Mouse (Mus musculus) spleen, postnatal 36 days (tissue): ENCODE data around the gene Dip2c.

Experiments
- DNase-seq, 2 experiments: peaks; one replicate each; pipeline ENCODE4 v3.0.0; 2022; ENCODE audit warnings: low spot score in 2 of 2, mixed read lengths in 1 of 2

The Dip2c gene

DNA sequence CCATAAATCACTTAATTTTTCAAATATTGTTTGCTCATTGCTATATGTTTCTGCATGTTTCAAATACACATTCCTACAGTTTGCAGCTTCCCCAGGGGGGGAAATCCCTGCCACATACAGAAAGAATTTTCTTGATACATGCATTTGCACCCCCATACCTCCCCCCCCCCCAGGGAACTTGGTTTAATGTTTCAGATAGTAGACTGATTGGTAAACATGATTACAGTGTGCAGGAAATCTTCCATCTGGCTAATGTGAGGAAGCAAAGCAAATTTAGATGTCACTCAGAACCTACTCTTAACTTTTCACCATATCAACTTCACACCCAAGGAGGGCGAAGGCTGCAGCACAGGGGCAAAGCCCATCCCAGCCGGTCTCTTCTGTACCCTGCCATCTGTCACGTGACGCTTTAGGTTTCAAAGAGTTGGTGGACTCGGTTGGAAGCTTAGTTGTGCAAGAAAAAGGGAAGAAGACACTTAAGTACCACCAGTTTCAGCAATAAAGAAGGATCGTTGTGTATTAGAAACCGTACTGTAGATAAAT is 391.7 kb downstream of the Dip2c start:
- DNase-seq, result no peak

DNA sequence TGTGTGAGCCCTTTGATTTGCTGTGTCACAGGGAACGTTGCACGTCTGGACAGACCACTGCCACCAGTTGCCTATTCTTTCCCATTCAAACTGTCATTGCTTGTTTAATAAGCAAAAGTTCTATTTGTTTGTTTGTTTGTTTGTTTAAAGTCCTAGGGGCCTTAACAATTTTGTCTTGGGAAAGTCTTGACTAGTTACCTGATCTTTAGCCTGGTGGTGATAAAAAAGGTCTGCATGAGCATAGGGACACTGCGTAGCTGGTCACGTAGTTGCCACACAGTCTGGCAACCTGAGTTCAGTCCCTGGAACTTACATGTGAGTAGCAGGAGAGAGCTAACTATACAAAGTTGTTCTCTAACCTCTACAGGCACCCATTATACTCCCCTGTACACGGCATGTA is 392.9 kb downstream of the Dip2c start:
- DNase-seq, result no peak

DNA sequence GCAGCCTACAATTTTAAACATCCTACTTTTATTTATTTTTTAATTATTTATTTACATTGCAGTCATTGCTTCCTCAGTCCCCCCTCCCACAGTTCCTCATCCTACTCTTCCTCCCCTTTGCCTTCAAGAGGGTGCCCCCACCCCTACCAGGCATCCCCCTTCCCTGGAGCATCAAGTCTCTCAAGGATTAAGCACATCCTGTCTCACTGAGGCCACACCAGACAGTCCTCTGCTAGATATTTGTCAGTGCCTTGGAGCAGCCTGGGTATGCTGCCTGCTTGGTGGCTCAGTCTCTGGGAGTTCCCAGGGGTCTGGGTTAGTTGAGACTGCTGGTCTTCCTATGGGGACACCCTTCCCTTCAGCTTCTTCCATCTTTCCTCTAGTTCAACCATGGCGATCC is 397.8 kb downstream of the Dip2c start:
- DNase-seq, result no peak

DNA sequence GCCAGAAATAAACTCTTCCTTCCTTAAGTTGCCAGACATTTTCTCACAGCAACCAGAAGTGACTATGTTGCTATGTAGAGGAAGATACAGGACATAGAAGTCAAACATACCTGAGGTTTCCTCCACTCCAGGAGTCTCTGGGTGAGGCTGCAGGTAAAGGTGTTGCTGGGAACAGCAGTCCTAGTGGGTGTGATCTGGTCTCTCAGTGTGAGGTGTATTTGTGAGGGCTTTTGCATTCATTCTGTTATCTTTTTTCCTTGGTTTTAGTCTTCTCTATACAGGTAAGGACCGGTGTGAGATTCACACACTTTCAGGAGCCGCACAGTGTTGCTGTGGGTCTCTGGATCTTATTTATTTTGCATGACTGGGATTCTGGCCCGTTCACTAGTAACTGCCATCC is 405.2 kb downstream of the Dip2c start:
- DNase-seq, result no peak

DNA sequence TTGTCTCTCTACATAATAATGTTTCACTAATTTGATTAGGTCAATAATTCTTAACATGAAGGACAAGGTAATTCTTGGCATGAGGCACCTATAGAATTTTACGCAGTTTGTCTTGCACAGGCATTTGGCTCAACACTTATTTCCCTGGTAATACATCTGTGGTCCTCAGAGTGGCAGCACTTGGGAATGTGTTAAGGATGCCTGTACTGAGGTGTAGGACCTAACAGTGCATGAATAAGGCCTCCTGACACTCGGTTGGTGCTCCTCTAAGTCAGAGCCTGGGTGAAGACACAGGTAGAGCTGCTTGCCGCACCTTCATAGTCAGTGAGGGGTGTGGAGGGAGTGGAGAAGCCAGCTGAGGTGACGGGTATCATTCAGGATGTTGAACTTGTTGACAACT is 407.0 kb downstream of the Dip2c start:
- DNase-seq, result no peak

DNA sequence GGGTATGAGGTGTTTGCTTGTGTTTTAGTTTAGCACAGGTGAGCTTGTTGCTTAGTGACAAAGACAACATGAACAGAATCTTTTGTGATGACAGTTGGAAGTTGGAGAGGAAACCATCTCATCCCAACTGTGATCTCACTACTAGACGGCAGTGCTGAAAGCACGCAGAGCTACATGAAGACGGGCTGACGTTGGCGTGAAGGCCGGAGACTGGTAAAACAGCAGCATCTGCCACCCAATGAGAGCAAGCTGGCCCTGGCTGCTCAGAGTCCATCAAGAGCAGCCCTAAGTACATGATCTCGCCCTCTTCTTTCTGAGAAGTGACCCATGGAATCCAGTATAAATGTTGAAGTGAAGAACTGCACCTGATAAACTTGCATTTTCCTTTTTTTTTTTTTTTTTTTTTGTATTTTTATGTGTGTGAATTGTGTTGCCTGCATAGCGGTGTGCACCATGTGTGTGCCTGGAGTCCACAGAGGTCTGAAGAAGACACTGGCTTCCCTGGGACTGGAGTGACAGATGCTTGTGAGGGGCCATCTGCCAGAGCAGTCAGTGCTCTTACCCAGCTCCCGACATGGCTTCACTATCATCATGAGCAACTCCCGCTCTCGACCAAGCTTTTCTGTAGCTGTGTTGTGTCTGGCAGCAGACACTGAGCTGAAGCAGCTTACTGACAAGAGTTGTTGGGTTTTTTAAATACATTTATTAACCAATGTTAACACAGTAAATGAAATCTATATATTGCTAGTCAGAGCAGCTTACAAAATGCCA is 408.0 kb downstream of the Dip2c start:
- no peak for DNase-seq

DNA sequence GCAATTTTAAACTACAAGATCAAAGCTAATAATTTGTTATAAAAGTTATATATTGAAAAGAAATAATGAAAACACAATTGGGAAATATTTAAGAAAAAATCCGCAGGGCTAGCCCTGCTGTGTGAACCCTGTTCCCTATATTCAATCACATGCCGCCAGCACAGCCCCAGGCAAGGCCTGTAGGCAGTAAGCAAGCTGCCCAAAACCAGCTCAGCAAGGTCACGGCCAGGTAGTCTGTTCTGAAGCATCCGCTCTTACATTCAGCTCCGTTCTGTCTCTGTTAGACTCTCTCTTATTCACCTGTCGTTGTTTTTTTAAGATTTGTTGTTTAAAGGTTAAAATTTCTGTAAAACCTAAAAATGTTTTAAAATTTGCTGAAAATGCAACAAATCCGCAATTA is 409.9 kb downstream of the Dip2c start:
- no peak for DNase-seq

DNA sequence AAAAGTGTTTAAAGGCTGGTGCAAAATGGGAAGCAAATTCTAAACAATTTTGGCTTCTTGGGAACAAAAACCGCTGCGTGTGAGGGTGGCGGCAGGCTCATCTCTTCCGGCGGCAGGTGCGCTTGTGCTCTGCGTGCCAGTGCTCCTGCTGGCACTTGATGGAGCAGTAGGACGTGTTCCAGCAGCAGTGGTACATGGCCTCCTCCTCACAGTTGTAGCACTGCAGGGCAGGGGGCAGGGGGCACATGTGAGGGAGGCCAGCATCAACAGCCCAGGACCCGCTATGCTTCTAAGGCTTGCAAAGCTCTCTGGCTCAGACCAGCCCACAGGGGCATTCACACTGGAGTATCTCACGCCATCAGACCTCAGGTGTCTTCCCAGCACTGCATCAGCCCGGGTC is 410.4 kb downstream of the Dip2c start:
- no peak for DNase-seq

DNA sequence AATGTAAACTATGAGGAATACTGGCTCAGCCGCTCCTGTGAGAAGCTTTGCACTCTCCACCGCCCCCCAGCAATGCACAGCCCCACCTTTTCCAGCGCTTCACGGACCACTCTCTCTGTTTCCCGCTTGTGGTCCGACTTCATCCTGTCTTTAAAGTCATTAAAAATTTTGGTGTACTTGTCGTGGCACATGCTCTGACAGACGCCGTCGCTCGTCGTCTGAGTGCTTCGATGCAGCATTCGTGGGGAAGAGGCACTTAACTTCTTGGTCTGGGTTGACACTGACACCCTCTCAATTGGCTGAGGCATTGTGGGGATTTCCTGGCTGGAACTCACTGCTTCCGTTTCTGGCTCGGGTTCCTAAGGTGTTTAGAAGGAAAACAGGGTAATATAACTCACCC is 413.0 kb downstream of the Dip2c start:
- no peak for DNase-seq

DNA sequence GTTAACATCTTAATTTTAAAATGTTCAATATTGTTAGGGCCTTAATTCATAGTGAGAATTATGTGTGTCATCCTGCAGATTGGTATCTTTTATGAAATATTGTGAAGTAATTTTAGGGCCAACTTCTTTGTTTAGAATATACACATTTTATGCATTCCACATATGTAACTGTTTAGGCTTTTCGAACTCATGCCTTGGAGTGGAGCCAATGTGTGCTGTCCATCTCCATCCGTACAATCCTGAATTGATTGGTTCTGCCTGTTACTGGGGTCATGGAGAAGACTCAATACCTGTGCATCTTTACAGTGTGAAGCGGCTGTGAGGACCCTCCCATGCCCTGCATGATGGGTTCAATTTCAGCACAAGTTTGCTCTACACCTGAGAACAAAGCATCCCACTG is 416.5 kb downstream of the Dip2c start:
- no peak for DNase-seq

DNA sequence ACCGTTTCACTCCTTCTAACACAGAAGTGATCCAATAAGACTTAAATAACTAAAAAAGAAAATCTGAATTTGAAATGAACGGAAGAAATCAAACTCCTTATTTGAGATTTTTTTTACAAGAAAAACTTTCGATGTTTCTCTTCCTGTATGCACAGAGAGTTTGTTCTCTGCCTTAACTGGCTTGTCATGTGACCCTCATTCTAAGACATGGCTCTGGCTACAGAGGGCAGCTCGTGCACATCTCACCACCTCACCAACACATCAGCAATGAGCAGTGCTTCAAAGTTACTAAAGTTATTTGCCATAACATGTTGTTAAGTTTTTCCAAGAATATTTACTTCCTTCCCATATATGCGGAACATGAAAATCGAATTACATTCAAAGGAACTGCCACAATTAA is 418.3 kb downstream of the Dip2c start:
- DNase-seq, result no peak

DNA sequence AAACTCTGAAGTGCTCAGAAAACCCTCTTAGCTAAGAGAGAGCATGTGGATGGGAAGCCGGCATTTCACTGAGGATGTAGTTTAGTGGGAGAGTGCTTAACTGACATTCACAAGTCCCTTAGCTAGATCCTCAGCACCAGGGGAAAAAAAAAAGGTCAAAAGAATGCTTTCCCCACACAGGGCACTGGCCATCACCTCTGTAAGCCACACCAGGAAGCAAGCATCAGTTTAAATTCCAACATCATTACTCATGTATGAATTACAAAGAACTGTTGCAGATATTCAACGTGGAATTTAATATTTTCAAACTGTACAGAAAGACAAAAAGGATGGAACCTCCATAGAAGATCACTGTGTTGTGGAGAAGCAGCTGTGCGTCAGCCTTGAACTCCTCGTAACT is 419.1 kb downstream of the Dip2c start:
- no peak for DNase-seq

DNA sequence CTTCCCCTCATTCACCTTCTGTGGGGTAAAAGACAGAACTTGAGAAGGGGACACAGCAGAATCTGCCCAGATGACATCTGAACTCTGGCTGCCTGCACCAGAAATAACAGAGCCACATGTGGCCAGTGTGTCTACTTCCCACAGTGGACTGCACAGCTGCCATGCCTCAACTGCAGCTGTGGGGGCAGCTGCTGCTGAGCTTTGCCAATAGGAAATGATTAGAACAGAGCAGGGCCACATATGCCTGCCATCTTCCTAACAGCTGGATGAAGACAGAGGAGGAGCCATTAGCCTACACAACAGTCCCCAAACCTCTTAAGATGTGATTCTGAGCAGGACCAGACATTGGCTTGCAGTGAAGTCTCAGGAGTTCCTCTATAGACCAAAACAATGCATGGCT is 419.5 kb downstream of the Dip2c start:
- DNase-seq, result no peak

DNA sequence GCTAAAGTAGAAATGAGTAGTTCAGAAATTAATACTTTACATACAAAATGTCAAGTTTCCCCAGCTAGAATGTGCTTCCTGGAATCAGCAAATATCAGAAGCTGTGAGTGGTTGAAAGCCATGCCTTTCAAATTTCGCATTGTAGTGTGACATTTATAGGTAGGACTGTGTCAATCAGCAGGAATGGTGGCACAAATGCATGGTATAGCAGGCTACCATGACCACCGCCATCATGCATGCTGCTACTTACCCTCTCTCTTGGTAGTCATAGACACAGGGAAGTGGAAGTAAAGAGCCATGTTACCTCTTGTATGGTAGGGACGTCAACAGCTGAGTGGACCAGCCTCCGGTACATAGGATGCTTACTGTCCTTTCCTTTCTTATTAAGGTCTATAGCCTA is 421.0 kb downstream of the Dip2c start:
- no peak for DNase-seq

DNA sequence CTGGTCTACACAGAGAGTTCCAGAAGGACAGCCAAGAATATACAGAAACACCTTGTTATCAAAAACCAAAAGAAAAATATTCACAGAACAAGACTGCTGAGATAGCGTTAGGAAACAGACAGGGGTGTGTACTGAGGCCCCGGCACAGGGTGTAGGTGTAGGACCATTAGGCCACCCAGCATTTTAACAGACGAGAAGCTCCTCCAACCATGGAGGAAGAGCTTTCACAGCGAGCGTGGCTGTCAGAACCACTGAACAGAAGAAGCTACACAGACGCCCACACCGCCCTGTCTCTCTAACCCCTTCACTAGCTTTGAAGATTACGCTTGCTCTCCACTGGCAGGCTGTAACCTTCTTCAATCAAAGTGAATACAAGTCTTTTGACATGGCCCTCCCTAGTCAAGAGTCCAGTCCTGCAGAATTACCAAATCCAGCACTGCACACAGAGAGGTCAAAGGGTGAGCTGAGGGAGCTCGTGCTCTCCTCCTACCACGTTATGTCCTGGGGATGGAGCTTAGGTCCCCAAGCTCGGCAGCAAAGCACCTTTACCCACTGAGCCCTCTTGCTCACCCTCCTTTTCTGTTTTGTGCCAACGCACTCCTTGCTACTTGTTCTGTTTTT is 426.4 kb downstream of the Dip2c start:
- no peak for DNase-seq

DNA sequence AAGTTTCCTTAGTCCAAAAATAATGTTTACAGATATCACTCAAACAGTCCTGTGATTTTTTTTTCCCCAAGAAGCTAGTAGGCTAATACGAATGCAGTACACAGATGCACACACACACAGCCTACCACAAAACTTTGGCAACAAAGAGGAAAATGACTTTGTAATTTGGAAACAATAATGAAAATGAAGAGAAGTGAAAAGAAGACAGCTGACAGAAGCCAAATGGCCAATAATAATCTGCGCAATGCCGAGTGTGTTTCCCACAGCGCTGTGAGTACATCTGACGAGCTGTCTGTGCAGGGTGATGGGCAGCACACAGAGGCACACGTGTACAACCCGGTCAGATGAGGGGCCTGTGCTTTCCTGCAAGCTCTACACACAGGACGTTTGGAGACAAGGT is 430.4 kb downstream of the Dip2c start:
- no peak for DNase-seq

DNA sequence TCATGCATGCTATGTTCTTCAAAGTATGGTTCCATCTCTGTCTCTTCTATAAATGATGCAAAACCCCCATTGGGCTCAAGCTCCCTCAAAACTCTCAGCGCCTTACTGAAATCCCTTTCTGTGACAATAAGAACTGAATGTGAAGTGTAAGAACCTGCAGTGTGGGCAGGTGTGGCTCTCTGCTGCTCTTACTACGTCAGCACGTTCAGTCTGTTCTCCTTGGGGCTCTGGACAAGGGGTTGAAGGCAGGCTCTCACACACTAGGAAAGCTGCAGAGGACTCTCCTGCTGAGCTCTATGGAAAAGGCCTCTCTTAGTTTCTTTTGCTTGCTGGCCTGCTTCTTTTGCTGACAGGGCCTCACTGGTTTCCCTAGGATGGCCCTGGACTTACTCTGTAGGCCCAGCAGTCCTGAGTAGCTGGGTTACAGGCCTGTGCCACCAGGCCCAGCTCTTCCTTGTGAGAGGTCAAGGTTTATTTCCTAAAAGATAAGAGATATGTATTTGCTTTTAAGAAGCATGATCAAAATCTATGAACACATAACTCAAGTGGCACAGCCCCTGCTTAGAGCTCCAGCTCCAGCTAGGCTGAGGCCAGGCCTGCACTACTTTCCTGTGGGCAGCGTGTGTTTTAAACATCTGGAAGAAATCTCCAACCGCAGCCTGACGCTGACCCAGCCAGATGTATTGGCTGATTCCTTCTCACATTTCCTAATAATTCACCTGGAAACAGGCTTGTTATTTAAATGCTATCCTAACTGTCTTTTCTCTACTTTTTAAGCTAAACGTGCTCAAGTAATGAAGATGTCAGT is 432.3 kb downstream of the Dip2c start:
- DNase-seq, result no peak

DNA sequence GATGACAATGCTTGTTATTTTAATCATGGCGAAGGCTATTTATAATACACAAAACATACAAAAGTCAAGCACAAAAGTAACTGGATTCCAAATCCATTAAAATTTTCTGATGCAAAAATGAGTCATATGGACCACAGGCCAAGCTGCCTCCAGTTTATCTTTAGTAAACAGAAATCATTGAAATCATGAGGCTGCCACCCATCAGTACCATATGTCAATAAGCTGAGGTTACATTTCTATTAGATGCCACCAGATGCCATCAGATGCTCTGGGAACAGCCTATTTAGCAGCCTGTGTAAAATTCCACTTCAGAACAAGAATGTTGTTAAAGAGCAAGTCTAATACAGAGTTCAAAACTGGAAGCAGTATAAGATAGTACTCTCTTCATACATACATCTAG is 436.1 kb downstream of the Dip2c start:
- DNase-seq, result no peak

DNA sequence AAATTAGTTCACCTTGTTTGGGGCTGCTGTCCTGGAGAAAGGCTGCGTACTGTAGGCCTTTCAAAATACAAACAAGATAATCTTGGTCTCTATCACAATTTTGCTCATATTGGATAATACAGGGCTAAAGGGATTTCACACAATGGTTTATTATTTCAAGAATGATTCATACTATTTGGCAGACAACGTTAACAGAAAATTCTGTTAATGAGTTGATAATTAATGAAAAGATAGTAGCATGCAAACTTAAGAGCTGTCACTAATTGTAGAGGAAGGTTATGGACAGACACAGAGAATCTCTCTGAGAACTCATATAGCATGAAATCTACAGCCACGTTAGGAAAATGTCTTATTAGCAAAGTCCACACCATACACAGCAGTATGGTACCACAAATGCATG is 436.6 kb downstream of the Dip2c start:
- no peak for DNase-seq

DNA sequence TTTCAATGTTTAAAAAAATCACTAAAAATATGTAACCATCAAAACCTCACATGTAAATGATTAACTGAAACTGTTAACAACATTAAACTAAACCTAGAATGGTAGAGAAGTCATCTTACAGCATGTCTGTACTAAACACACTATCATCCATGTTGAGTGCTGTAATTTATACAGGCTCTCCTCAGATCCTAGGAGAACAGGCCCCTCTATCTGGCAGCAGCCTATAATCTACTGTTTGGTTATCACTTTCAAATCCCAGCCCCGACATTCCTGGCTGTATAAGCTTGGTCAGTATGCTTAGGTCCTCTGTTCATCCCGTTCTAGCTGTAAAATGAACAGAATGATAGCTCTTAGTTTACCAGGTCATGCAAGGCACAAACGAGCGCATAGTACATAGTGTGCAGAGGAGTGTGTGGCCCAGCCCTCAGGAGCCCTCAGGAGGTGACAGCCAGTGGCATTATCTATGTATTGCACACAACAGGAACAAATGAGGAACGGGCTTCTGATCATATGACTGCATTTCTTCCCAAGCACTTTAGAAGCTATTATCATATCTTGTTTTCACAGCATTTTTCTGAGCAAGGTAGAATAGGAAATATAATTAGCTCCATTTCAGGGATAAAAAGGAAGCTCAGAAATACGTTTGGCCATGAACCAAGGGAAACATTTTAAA is 437.3 kb downstream of the Dip2c start:
- DNase-seq, result no peak

DNA sequence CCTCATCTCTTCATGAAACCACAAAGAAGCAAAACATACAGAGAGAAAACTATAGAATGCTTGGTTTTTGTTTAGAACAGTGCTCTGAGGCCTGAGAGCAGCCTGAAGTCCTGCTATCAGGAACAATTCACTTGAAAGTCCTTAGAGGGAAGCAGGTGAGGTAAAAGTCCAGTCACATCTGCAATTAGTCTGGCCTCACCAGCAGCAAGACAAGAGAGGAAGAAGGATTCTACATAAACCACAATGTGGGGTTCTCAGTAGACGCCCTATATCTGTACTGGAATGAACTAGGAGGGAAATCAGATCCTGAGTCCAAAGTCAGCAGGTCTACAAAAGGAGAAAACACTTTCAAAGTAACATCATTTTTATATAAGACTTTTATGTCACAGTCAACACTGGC is 438.9 kb downstream of the Dip2c start:
- no peak for DNase-seq
